Mouse (Mus musculus) ES-Bruce4 (cell line): Measurements from ENCODE around the gene Glis3.

Experiments used
- CTCF ChIP-seq: IDR thresholded peaks from one replicate; pipeline ENCODE4 v1.8.1; 2011; ENCODE audit warnings: low read depth, low read length
- EP300 ChIP-seq: IDR thresholded peaks from 2 replicates; pipeline ENCODE4 v1.6.1; 2011; ENCODE audit warnings: low read depth, low read length; ENCODE audit not compliant: insufficient read depth
- POLR2A ChIP-seq: IDR thresholded peaks from one replicate; pipeline ENCODE4 v1.8.1; 2011; ENCODE audit warnings: low read length; ENCODE audit not compliant: insufficient read depth

GRCm38 (mm10) chr19:28516487-28516886 is 163.4 kb downstream of the Glis3 start:
- no peak for TF ChIP-seq CTCF
- no peak for TF ChIP-seq POLR2A
- no peak for TF ChIP-seq EP300
